Mouse (Mus musculus) intestine, embryonic 15.5 days (tissue): ENCODE results near the gene Chrnd. TPM values are rescaled to one million over a fixed set of nuclear protein-coding genes. Genes with fewer than 3 reads are reported as not detected.

Experiments
- polyA plus RNA-seq: library from polyadenylated mRNA; unstranded; fragments of >200 nt; fragmentation: Nextera tagmentation; extraction: Ambion mirVana; gene quantifications from 2 replicates; pipeline ENCODE4 v1.2.1, GENCODE M21; 2015

The Chrnd gene
- polyA plus RNA-seq, 1 experiment from 2014 or later: not detected

Other genes starting within 250 kb of the Chrnd start
- gene Alppl2, start 100.7 kb upstream of the Chrnd start, polyA plus RNA-seq: not detected in 2 replicates
- gene Alpi, start 89.0 kb upstream of the Chrnd start, polyA plus RNA-seq: 113 and 131 TPM in 2 replicates
- 0.11 TPM in 1 of 2 replicates, not detected in the other for gene Akp3, start 65.6 kb upstream of the Chrnd start, polyA plus RNA-seq
- 2.4 and 2.5 TPM in 2 replicates for gene Ecel1, start 34.1 kb upstream of the Chrnd start, polyA plus RNA-seq
- gene Prss56, start 7.3 kb upstream of the Chrnd start, polyA plus RNA-seq: not detected in 2 replicates
- 0.18 TPM in 1 of 2 replicates, not detected in the other for gene Chrng, start 14.1 kb downstream of the Chrnd start, polyA plus RNA-seq
- gene Eif4e2, start 23.3 kb downstream of the Chrnd start, polyA plus RNA-seq: 169 and 170 TPM in 2 replicates
- 0.08 and 0.57 TPM in 2 replicates for gene Efhd1, start 73.8 kb downstream of the Chrnd start, polyA plus RNA-seq
- gene Gigyf2, start 136.4 kb downstream of the Chrnd start, polyA plus RNA-seq: 46.8 and 47.5 TPM in 2 replicates
- 0.45 and 0.62 TPM in 2 replicates for gene Kcnj13, start 204.1 kb downstream of the Chrnd start, polyA plus RNA-seq